Mouse (Mus musculus): ENCODE data around the gene Vash2.
"Not testable (repeated sequence)": the region's sequence is repeated elsewhere in the genome, so short reads cannot be mapped to it uniquely, and the experiment has no call there.

DNA sequence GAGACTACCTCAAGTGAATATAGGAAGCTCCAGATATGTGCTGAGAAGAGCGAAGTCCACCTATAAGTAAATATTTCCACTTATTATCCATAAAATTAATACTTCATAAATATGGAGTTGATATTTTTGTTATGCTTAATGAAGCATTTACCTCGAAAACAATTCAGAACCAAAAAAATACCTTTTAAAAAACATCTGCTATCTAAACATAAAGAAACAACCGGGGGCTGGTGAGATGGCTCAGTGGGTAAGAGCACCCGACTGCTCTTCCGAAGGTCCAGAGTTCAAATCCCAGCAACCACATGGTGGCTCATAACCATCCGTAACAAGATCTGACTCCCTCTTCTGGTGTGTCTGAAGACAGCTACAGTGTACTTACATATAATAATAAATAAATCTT, 44.7 kb upstream of the Vash2 start:
- TF ChIP-seq CTCF (IDR thresholded peaks at IDR 0.05; ENCODE audit: borderline replicate concordance, control insufficient read depth, extremely low read depth, insufficient read depth, low read length, poor library complexity); POLR2A (IDR thresholded peaks at IDR 0.05; ENCODE audit: control insufficient read depth, extremely low read depth, insufficient read depth, low read length, poor library complexity): not testable (repeated sequence)
